Mouse (Mus musculus): Measurements from ENCODE around the gene Rnf44.

The Rnf44 gene

GRCm38 (mm10) chr13:54687096-54687495 lies 6.6 kb downstream of the Rnf44 start:
- peak; percentile 87 for DNase-seq (ENCODE audit: low read depth, low spot score)

- peak; percentile 30 for DNase-seq (ENCODE audit: low read depth, low spot score)
Measured at GRCm38 (mm10) chr13:54686139-54687053, 7.3 kb downstream of the Rnf44 start.

- DNase-seq (ENCODE audit: low read depth, low spot score) = peak; percentile 32
Measured at GRCm38 (mm10) chr13:54685174-54685573, 8.5 kb downstream of the Rnf44 start.

GRCm38 (mm10) chr13:54684140-54684896 lies 9.4 kb downstream of the Rnf44 start:
- DNase-seq (ENCODE audit: low read depth, low spot score) = no peak

- DNase-seq (ENCODE audit: low read depth, low spot score) = no peak
Measured at GRCm38 (mm10) chr13:54683301-54683700, 10.4 kb downstream of the Rnf44 start.

- DNase-seq (ENCODE audit: low read depth, low spot score) = no peak
Measured at GRCm38 (mm10) chr13:54681291-54681690, 12.4 kb downstream of the Rnf44 start.

- DNase-seq (ENCODE audit: low read depth, low spot score) = no peak
Measured at GRCm38 (mm10) chr13:54680184-54680853, 13.4 kb downstream of the Rnf44 start.

- DNase-seq (ENCODE audit: low read depth, low spot score) = no peak
Measured at GRCm38 (mm10) chr13:54678263-54678662, 15.4 kb downstream of the Rnf44 start.

GRCm38 (mm10) chr13:54675895-54676590 lies 17.7 kb downstream of the Rnf44 start:
- DNase-seq (ENCODE audit: low read depth, low spot score) = no peak

- no peak for DNase-seq (ENCODE audit: low read depth, low spot score)
Measured at GRCm38 (mm10) chr13:54670491-54670890, 23.2 kb downstream of the Rnf44 start.

GRCm38 (mm10) chr13:54665062-54665461 lies 28.6 kb downstream of the Rnf44 start:
- no peak for DNase-seq (ENCODE audit: low read depth, low spot score)

GRCm38 (mm10) chr13:54664509-54664908 lies 29.2 kb downstream of the Rnf44 start:
- no peak for DNase-seq (ENCODE audit: low read depth, low spot score)

GRCm38 (mm10) chr13:54663999-54664398 lies 29.7 kb downstream of the Rnf44 start:
- DNase-seq (ENCODE audit: low read depth, low spot score) = no peak

- no peak for DNase-seq (ENCODE audit: low read depth, low spot score)
Measured at GRCm38 (mm10) chr13:54661358-54661757, 32.3 kb downstream of the Rnf44 start.

- no peak for DNase-seq (ENCODE audit: low read depth, low spot score)
Measured at GRCm38 (mm10) chr13:54660877-54661276, 32.8 kb downstream of the Rnf44 start.

- no peak for DNase-seq (ENCODE audit: low read depth, low spot score)
Measured at GRCm38 (mm10) chr13:54650461-54650860, 43.2 kb downstream of the Rnf44 start.

- no peak for DNase-seq (ENCODE audit: low read depth, low spot score)
Measured at GRCm38 (mm10) chr13:54635011-54635410, 58.7 kb downstream of the Rnf44 start.

GRCm38 (mm10) chr13:54632731-54633277 lies 60.9 kb downstream of the Rnf44 start:
- no peak for DNase-seq (ENCODE audit: low read depth, low spot score)
